In the genomic region with DNA sequence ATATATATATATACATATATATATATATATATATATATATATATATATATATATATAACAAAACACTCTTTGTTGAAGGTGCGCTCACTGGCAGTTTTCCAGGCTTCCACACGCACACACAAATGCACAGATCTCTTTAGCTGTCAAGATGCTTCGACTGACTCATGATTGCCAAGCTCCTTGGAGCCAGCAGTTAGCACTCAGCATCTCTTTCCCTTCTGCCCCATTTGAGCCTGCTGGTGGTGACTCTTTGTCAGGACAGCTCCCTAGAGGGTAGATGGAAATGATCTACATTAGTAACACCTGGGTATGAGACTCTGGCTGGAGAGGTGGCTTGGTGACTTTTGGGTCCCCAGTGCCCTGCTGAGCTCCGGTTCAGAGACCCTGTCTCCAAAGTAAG, we compare ENCODE assay signal across 15 mouse cellular contexts. TPM values are rescaled to one million over a fixed set of nuclear protein-coding genes. Genes with fewer than 3 reads are reported as not detected.
DNase-seq lines count a peak whose midpoint lies in the region; ATAC-seq and TF ChIP-seq lines count a peak whose summit lies in the region.
"Had no signal": no experiment of that assay in that cellular context is flagged by ENCODE, and none has a peak within 500 bp of the region (broad histone marks: within the 10 kb centered on the region; RNA-seq: fewer than 3 reads in every experiment).

No protein-coding gene starts in this region.

- H3K27ac ChIP-seq in hindbrain, postnatal 0 days = no peak overlapping the region
- H3K27ac ChIP-seq in hindbrain, embryonic 14.5 days = no peak overlapping the region
- H3K27ac ChIP-seq: embryonic facial prominence, embryonic 13.5 days; kidney, postnatal 0 days; limb, embryonic 15.5 days; neural tube, embryonic 12.5 days had no signal

- no peak for TF ChIP-seq CTCF in hindbrain, postnatal 0 days (IDR thresholded peaks at IDR 0.05; ENCODE audit: low read depth)

- 50% methylated on average over 4 of the region's 4 CpGs for WGBS in hindbrain, postnatal 0 days
- WGBS in hindbrain, embryonic 14.5 days = 65% methylated on average over 4 of the region's 4 CpGs

- H3K4me3 ChIP-seq in hindbrain, postnatal 0 days (ENCODE audit: low read length) = no peak overlapping the region
- no peak overlapping the region for H3K4me3 ChIP-seq in hindbrain, embryonic 14.5 days (replicated peaks; ENCODE audit: low read length)
- H3K4me3 ChIP-seq: embryonic facial prominence, embryonic 13.5 days; limb, embryonic 15.5 days; neural tube, embryonic 12.5 days had no signal

- no peak for DNase-seq in cerebellum, adult 8-10 months
- DNase-seq in hindbrain, postnatal 0 days (ENCODE audit: low spot score) = peak; percentile 53
- no peak for DNase-seq in hindbrain, embryonic 14.5 days (ENCODE audit: low spot score)
- peak; percentile 68 for DNase-seq in brain, adult 2 months (ENCODE audit: low read depth, low spot score)
- DNase-seq in cerebellum, postnatal 14 days = peak; percentile 58 to 64
- DNase-seq in frontal cortex, postnatal 25 days (ENCODE audit: low spot score in 2 of 2) = no peak
- no peak for DNase-seq in thymus, postnatal 0 days (ENCODE audit: low spot score)
- DNase-seq: liver, postnatal 0 days; thymus, postnatal 25 days had no signal

- peak; percentile 55; the same call in 1 of the 2 replicates for ATAC-seq in cerebellum, adult (ENCODE audit: insufficient number of reproducible peaks, low FRiP score, low TSS enrichment)
- ATAC-seq in hindbrain, postnatal 0 days = peak; percentile 37; the same call in 1 of the 2 replicates
- ATAC-seq in hindbrain, embryonic 14.5 days (ENCODE audit: low FRiP score) = no peak
- ATAC-seq: intestine, postnatal 0 days; liver, postnatal 0 days had no signal

- no peaks in the 10 kb centered on the region for H3K9me3 ChIP-seq in hindbrain, postnatal 0 days (ENCODE audit: low read length)
- no peaks in the 10 kb centered on the region for H3K9me3 ChIP-seq in hindbrain, embryonic 14.5 days (ENCODE audit: control insufficient read depth, low read length)
- H3K9me3 ChIP-seq: embryonic facial prominence, embryonic 13.5 days; limb, embryonic 15.5 days; neural tube, embryonic 12.5 days had no signal

- no peak overlapping the region for H3K4me2 ChIP-seq in hindbrain, postnatal 0 days (ENCODE audit: low read depth, low read length)
- no peak overlapping the region for H3K4me2 ChIP-seq in hindbrain, embryonic 14.5 days (replicated peaks)
- H3K4me2 ChIP-seq: embryonic facial prominence, embryonic 13.5 days; limb, embryonic 15.5 days; neural tube, embryonic 12.5 days had no signal

- peaks cover 20% of the 10 kb centered on the region; the same call in 1 of the 2 replicates for H3K36me3 ChIP-seq in hindbrain, postnatal 0 days (ENCODE audit: insufficient read depth, low read length)
- peaks cover 54% of the 10 kb centered on the region for H3K36me3 ChIP-seq in hindbrain, embryonic 14.5 days (replicated peaks; ENCODE audit: control insufficient read depth, insufficient read depth)

- no peaks in the 10 kb centered on the region for H3K27me3 ChIP-seq in hindbrain, postnatal 0 days (ENCODE audit: insufficient read depth, low read length)
- no peaks in the 10 kb centered on the region for H3K27me3 ChIP-seq in hindbrain, embryonic 14.5 days (ENCODE audit: control insufficient read depth, insufficient read depth, low read length)
- H3K27me3 ChIP-seq: embryonic facial prominence, embryonic 13.5 days; limb, embryonic 15.5 days; neural tube, embryonic 12.5 days had no signal

- no peaks in the 10 kb centered on the region for H3K4me1 ChIP-seq in hindbrain, postnatal 0 days (ENCODE audit: insufficient read depth, low read length)
- no peaks in the 10 kb centered on the region for H3K4me1 ChIP-seq in hindbrain, embryonic 14.5 days (replicated peaks; ENCODE audit: control insufficient read depth, insufficient read depth, low read length)
- H3K4me1 ChIP-seq: embryonic facial prominence, embryonic 13.5 days; neural tube, embryonic 12.5 days had no signal

- no peak overlapping the region for H3K9ac ChIP-seq in hindbrain, postnatal 0 days (replicated peaks; ENCODE audit: low read length)
- H3K9ac ChIP-seq in hindbrain, embryonic 14.5 days = no peak overlapping the region
- H3K9ac ChIP-seq: embryonic facial prominence, embryonic 13.5 days; limb, embryonic 15.5 days; liver, postnatal 0 days; neural tube, embryonic 12.5 days had no signal

RNA-seq across cellular contexts. Expression of a gene that starts 20.1 kb away (rescaled TPM):
- 43.2 and 76.3 TPM in 2 replicates for total RNA-seq in hindbrain, postnatal 0 days (2014; rRNA removed)
- polyA plus RNA-seq in hindbrain, postnatal 0 days (2015; fragmentation: Nextera tagmentation; extraction: Ambion mirVana) = 81.1 and 99.6 TPM in 2 replicates
- polyA plus RNA-seq in hindbrain, embryonic 14.5 days (2014; fragmentation: Nextera tagmentation; extraction: Ambion mirVana) = 122 and 128 TPM in 2 replicates
- 31.6 and 36.1 TPM in 2 replicates for polyA plus RNA-seq in thymus, postnatal 0 days (2015; fragmentation: Nextera tagmentation; extraction: Ambion mirVana)

Comparison
In these comparisons a context has a peak if more than half of its experiments do, and no peak if none do; other contexts are left out.
1. DNase-seq: peak in hindbrain, postnatal 0 days (single experiment), brain, adult 2 months (single experiment) and cerebellum, postnatal 14 days (2 of 2); none in cerebellum, adult 8-10 months (single experiment), hindbrain, embryonic 14.5 days (single experiment), frontal cortex, postnatal 25 days (0 of 2) and thymus, postnatal 0 days (single experiment).